Mouse (Mus musculus) stomach, embryonic 16.5 days (tissue): ENCODE results near the gene Man1c1. TPM values are rescaled to one million over a fixed set of nuclear protein-coding genes. Genes with fewer than 3 reads are reported as not detected.

ENCODE experiments used
- ATAC-seq: fragments of 200-750 bp; cut with Nextera tagmentation; 2 replicates; pipeline ENCODE4 v1.8.0; 2017; ENCODE audit warnings: moderate number of reproducible peaks, moderate TSS enrichment; ENCODE audit not compliant: insufficient read depth, low FRiP score
- H3K27ac ChIP-seq: fragments of 300-500 bp; sonication (generic); 2 replicates; pipeline ENCODE4 v1.5.1; 2014; ENCODE audit warnings: low read length
- H3K27me3 ChIP-seq: fragments of 300-500 bp; sonication (generic); 2 replicates; pipeline ENCODE4 v1.6.1; 2014; ENCODE audit warnings: low read length, control low read depth, mixed read lengths; ENCODE audit not compliant: control insufficient read depth, insufficient read depth
- H3K36me3 ChIP-seq: fragments of 300-500 bp; sonication (generic); 2 replicates; pipeline ENCODE4 v1.6.1; 2014; ENCODE audit warnings: low read length; ENCODE audit not compliant: control insufficient read depth, insufficient read depth
- H3K4me1 ChIP-seq: fragments of 300-500 bp; sonication (generic); 2 replicates; pipeline ENCODE4 v1.6.1; 2014; ENCODE audit warnings: low read length, control low read depth, mixed read lengths; ENCODE audit not compliant: control insufficient read depth, insufficient read depth
- H3K4me2 ChIP-seq: fragments of 300-500 bp; sonication (generic); 2 replicates; pipeline ENCODE4 v1.6.1; 2014; ENCODE audit warnings: low read depth, low read length, mixed read lengths
- H3K4me3 ChIP-seq: fragments of 300-500 bp; sonication (generic); replicated peaks from 2 replicates; pipeline ENCODE4 v1.5.1; 2014; ENCODE audit warnings: mild to moderate bottlenecking, low read length
- H3K9ac ChIP-seq: fragments of 300-500 bp; sonication (generic); 2 replicates; pipeline ENCODE4 v1.6.1; 2014; ENCODE audit warnings: low read length
- H3K9me3 ChIP-seq: fragments of 300-500 bp; sonication (generic); replicated peaks from 2 replicates; pipeline ENCODE4 v1.6.1; 2016; ENCODE audit warnings: low read length, control low read depth; ENCODE audit not compliant: control insufficient read depth
- WGBS: fragments of 180-500 bp; shearing (Covaris S2); extraction: QIAGEN DNeasy Blood & Tissue Kit; methylation state at CpG from one replicate; pipeline ENCODE4 v1.1.7; 2014; 5-methylcytosine and 5-hydroxymethylcytosine counted together
- microRNA-seq: library from miRNA; unstranded; fragments of <30 nt; microRNA quantifications from one replicate; pipeline ENCODE4, GENCODE M21; 2016
- polyA plus RNA-seq: library from polyadenylated mRNA; unstranded; fragments of >200 nt; fragmentation: Nextera tagmentation; extraction: Ambion mirVana; gene quantifications from 2 replicates; pipeline ENCODE4 v1.2.1, GENCODE M21; 2015

Gene Man1c1
- polyA plus RNA-seq, 1 experiment from 2014 or later, result 1.6 TPM

DNA sequence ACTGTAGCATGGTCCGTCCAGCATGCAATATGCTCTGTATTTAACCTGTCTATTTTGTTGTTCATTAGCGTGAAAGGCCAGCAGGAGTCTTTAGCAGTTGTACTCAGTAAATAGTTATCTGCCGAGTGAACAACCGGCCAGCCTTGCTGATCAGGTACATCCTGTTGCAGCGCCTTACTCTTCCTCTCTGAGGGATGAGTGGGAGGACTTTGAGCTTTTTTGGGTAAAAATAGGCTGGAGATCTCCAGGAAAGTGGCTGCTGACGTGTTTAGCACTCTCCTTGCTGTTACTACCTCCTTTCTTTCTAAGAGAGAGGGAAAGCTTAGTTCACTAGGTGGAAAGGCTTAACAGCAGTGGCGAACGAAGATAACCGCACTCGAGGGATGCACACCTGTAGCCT lies 186.4 kb downstream of the Man1c1 start:
- Histone ChIP-seq H3K9me3 (no peaks in the 10 kb centered on the region), H3K4me2 (no peak overlapping the region), H3K36me3 (peaks cover 4% of the 10 kb centered on the region; the same call in 1 of the 2 replicates), H3K27ac (peak overlapping the region; percentile 83; the same call in 1 of the 2 replicates), H3K4me1 (peaks cover 11% of the 10 kb centered on the region), H3K27me3 (no peaks in the 10 kb centered on the region), H3K9ac (no peak overlapping the region), H3K4me3 (no peak overlapping the region)
- ATAC-seq, result no peak
- 83% methylated on average over 10 of the region's 10 CpGs for WGBS

DNA sequence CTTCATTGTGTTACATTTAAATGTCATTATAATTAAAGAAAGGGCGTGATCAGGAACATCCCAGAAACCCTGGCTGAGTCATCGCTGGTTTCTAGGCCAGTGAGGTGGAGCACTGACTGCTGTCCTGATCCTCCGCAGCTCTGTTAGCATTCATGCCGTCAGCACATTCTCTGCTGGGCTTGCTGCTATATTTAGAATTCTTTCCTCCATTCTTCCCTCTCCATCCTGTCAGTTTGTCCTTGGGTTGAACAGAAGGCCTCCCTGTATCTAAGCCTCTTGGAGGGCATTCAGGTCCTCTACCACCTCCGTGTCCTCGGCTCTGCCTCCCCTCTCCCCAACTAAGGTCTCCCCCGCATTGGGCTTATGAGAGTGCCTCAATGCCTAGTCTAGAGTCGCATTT lies 187.1 kb downstream of the Man1c1 start:
- Histone ChIP-seq H3K9me3 (no peaks in the 10 kb centered on the region), H3K36me3 (peaks cover 4% of the 10 kb centered on the region; the same call in 1 of the 2 replicates), H3K9ac (no peak overlapping the region; the same call in 1 of the 2 replicates), H3K4me2 (no peak overlapping the region; the same call in 1 of the 2 replicates), H3K4me3 (no peak overlapping the region), H3K27ac (peak overlapping the region; percentile 83), H3K27me3 (no peaks in the 10 kb centered on the region), H3K4me1 (peaks cover 15% of the 10 kb centered on the region)
- peak; percentile 65; the same call in 1 of the 2 replicates for ATAC-seq
- WGBS, result 61% methylated on average over 8 of the region's 8 CpGs

DNA sequence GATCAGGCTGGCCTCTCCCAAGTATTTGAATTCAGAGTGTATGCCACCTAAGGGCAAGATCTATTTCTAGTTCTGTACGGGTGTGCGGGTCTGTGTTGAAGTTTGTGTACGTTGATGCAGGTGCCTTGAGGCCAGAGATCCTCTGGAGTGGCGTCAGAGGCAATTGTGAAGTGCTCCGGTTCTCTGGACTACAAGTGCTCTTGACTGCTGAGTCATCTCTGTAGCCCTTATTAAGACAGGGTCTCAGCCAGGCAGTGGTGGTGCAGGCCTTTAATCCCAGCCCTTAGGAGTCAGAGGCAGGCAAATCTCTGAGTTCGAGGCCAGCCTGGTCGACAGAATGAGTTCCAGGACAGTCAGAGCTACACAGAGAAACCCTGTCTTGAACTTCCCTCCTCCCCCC lies 188.5 kb downstream of the Man1c1 start:
- H3K4me2 ChIP-seq, result no peak overlapping the region
- peaks cover 18% of the 10 kb centered on the region for H3K4me1 ChIP-seq
- H3K4me3 ChIP-seq, result no peak overlapping the region
- peaks cover 2% of the 10 kb centered on the region; the same call in 1 of the 2 replicates for H3K36me3 ChIP-seq
- no peaks in the 10 kb centered on the region for H3K27me3 ChIP-seq
- 0 out of 2 replicates have a peak overlapping the region, but pooled peaks have one; percentile 5 for H3K9ac ChIP-seq
- H3K9me3 ChIP-seq, result no peaks in the 10 kb centered on the region
- ATAC-seq, result no peak
- no peak overlapping the region for H3K27ac ChIP-seq
- 81% methylated on average over 7 of the region's 7 CpGs for WGBS

DNA sequence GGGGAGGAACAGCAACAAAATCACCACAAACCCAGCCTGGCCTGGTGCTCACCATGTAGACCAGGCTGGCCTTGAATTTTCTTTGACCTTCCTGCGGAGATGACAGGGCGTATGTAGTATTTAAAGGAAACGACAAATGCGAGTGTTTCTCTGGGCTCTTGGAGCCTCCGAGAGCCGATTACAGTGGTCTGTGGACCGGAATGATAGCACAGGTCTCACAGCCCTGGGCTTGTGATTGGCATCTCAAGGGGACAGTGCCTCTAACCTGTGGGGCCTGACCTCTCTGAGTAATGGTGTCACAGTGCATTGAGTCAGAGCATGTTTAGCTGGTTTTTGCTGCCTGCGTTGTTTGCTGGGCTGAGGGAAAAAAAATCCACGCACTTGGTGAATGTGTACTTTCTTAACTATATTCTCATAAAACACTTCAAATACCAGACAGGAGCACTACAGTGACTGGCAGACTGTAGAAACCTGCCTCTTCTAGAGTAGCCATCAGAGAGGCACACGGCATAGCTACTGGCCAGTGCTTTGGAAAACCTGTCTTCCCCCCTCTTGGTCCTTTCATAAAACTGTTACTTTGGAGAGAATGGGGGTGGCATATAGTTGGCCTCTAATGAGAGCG lies 189.7 kb downstream of the Man1c1 start:
- peak overlapping the region; percentile 57; the same call in 1 of the 2 replicates for H3K27ac ChIP-seq
- H3K36me3 ChIP-seq, result no peaks in the 10 kb centered on the region
- no peak overlapping the region for H3K4me3 ChIP-seq
- no peak overlapping the region for H3K9ac ChIP-seq
- no peak for ATAC-seq
- peaks cover 18% of the 10 kb centered on the region for H3K4me1 ChIP-seq
- H3K27me3 ChIP-seq, result no peaks in the 10 kb centered on the region
- no peaks in the 10 kb centered on the region for H3K9me3 ChIP-seq
- H3K4me2 ChIP-seq, result no peak overlapping the region
- WGBS, result 74% methylated on average over 11 of the region's 11 CpGs

DNA sequence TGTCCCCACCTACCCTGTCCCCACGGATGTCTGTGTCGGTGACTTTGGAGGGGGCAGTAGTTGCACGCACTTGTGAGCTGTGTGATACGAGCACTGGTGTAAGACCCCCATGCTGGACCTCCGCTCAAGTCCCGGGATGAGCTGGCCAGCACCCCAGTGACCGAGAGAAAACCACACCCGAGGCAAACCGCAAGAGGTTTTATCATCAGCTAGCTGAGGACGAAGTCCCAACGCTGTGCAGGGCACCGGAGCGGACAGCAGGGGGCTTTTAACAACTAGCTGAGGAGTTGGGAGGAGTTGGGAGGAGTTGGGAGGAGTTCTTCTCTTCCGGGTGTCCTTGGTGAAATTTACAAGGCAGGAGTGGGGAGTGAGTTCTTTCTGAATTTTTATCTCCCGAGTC lies 191.3 kb downstream of the Man1c1 start:
- no peaks in the 10 kb centered on the region for H3K27me3 ChIP-seq
- H3K36me3 ChIP-seq, result no peaks in the 10 kb centered on the region
- peak overlapping the region; percentile 88 for H3K4me2 ChIP-seq
- H3K9me3 ChIP-seq, result no peaks in the 10 kb centered on the region
- peak overlapping the region; percentile 25 for H3K4me3 ChIP-seq
- 14% methylated on average over 15 of the region's 15 CpGs for WGBS
- no peak for ATAC-seq
- H3K27ac ChIP-seq, result no peak overlapping the region; the same call in 1 of the 2 replicates
- peaks cover 18% of the 10 kb centered on the region for H3K4me1 ChIP-seq
- peak overlapping the region; percentile 52 for H3K9ac ChIP-seq

DNA sequence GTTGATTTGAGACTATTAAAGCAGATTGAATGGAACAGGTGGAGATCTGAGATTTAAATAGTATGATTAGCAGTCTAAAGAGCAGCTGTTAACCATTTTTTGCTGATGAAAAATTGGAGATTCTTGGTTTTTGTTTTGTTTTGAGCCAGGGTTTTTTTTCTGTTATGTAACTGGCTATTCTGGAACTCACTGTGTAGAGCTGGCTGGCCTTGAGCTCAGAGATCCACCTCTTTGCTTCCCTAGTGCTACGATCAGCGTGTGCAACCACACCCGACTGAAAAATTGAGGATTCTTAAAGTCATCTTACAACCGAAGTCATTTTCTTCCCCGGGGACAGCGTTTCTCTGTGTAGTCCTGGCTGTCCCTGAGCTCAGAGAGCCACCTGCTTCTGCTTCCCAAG lies 192.4 kb downstream of the Man1c1 start:
- Histone ChIP-seq H3K27ac (no peak overlapping the region), H3K36me3 (no peaks in the 10 kb centered on the region), H3K4me2 (peak overlapping the region; percentile 88), H3K4me1 (peaks cover 12% of the 10 kb centered on the region), H3K4me3 (peak overlapping the region; percentile 65), H3K9me3 (no peaks in the 10 kb centered on the region), H3K27me3 (no peaks in the 10 kb centered on the region), H3K9ac (no peak overlapping the region)
- ATAC-seq, result no peak
- WGBS, result 58% methylated on average over 6 of the region's 6 CpGs

Small RNAs within 50 kb of the gene (microRNA-seq; reads per million reads assigned to microRNA genes)
- not detected for gene Mir6403

Other genes with a start within 250 kb of the Man1c1 start
- gene Stmn1, start 236.0 kb downstream of the Man1c1 start, polyA plus RNA-seq, result 1,080 and 1,153 TPM in 2 replicates
- 11.7 and 12.0 TPM in 2 replicates for gene Paqr7, start 207.6 kb downstream of the Man1c1 start, polyA plus RNA-seq
- 10.0 and 11.8 TPM in 2 replicates for gene Aunip, start 193.3 kb downstream of the Man1c1 start, polyA plus RNA-seq
- gene Mtfr1l, start 168.9 kb downstream of the Man1c1 start, polyA plus RNA-seq, result 89.1 and 95.1 TPM in 2 replicates
- 7.9 and 8.0 TPM in 2 replicates for gene Selenon, start 152.1 kb downstream of the Man1c1 start, polyA plus RNA-seq
- 25.6 and 26.7 TPM in 2 replicates for gene Ldlrap1, start 63.7 kb upstream of the Man1c1 start, polyA plus RNA-seq
- 30.6 and 30.8 TPM in 2 replicates for gene Maco1, start 149.1 kb upstream of the Man1c1 start, polyA plus RNA-seq
- 20.8 and 23.5 TPM in 2 replicates for gene Rhd, start 160.2 kb upstream of the Man1c1 start, polyA plus RNA-seq
- gene Tmem50a, start 210.7 kb upstream of the Man1c1 start, polyA plus RNA-seq, result 177 TPM in 2 replicates
- gene Rsrp1, start 219.3 kb upstream of the Man1c1 start, polyA plus RNA-seq, result 511 and 534 TPM in 2 replicates
- 69.6 and 71.9 TPM in 2 replicates for gene Syf2, start 226.6 kb upstream of the Man1c1 start, polyA plus RNA-seq